Mouse (Mus musculus): Measurements from ENCODE around the gene Flvcr2.

DNA sequence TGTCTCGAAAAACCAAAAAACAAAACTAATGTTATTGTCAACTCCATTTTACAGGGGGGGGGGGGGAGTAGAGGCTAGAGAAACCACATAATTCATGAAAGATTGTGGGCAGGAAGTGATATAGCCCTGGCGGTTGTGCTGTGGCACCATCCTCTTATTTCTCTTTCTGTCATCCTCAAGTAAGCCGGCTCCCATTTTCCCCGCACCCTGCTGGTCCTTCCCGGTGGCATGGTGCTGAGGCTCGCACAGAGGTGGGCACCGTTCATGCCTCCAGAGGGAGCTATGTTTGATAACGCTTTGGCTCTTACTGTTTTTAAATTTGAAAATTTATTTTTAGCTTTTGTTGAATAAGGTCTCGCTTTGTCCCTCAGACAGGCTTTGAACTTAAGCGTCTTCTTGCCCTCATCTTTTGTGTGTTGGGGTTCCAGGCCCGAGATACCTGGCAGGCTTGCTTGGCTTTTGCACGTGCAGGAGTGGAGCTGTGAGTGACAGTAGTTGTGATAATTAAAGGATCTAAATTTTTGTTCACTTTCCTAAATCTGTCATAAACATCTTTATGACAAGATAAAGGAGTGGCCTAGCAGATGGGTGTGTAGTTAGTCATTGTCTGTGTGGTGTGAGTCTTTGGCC, 93.1 kb downstream of the Flvcr2 start:
- TF ChIP-seq CTCF (IDR thresholded peaks at IDR 0.05; ENCODE audit: control insufficient read depth, insufficient read depth, insufficient read length) (no peak), CEBPB (IDR thresholded peaks at IDR 0.05; ENCODE audit: low read depth) (no peak), USF1 (IDR thresholded peaks at IDR 0.05; ENCODE audit: low read depth) (no peak), MYOG (IDR thresholded peaks at IDR 0.05; ENCODE audit: control insufficient read depth, extremely low read depth, insufficient read length) (no peak), MYOD1 (IDR thresholded peaks at IDR 0.05; ENCODE audit: control insufficient read depth, insufficient read length, low read depth) (no peak), FOSL1 (IDR thresholded peaks at IDR 0.05; ENCODE audit: insufficient read depth, low read length, poor library complexity, severe bottlenecking) (no peak)
